Mouse (Mus musculus) small intestine, adult 10 weeks (tissue): ENCODE measurements around the gene Oas1g. TPM values are rescaled to one million over a fixed set of nuclear protein-coding genes. Genes with fewer than 3 reads are reported as not detected.

Experiments used
- polyA plus RNA-seq: library from polyadenylated mRNA; stranded (reverse); fragments of 350-450 nt; fragmentation: Illumina TruSeq; extraction: RNeasy Lipid Tissue Mini Kit (QIAGEN cat#74804); gene quantifications from one replicate; pipeline ENCODE4 v1.2.3, GENCODE M21; 2014; ENCODE audit warnings: low replicate concordance

Gene Oas1g
- polyA plus RNA-seq: 4.8 TPM

GRCm38 (mm10) chr5:120887413-120887812, at the start of gene Oas1g:
Gene Oas1g (minus strand): TSS chr5:120887613.

GRCm38 (mm10) chr5:120914204-120914603, 26.8 kb upstream of the Oas1g start, which contains the start of gene Oas1d:
Gene Oas1d (plus strand): TSS chr5:120914536.

GRCm38 (mm10) chr5:120906791-120907733, 19.6 kb upstream of the Oas1g start, which contains the start of gene Oas1a:
Gene Oas1a (minus strand): TSS chr5:120907521.

GRCm38 (mm10) chr5:120861121-120861520, 26.3 kb downstream of the Oas1g start, which contains the start of gene Oas1h:
Gene Oas1h (plus strand): TSS chr5:120861421.

GRCm38 (mm10) chr5:120847067-120847466, 40.3 kb downstream of the Oas1g start, which contains the start of gene Oas1f:
Gene Oas1f (plus strand): TSS chr5:120847367.

Other genes starting within 250 kb of the Oas1g start
- not detected for gene Rasal1, start 238.8 kb downstream of the Oas1g start, polyA plus RNA-seq
- gene Dtx1, start 175.7 kb downstream of the Oas1g start, polyA plus RNA-seq: 0.22 TPM
- gene Oas2, start 137.8 kb downstream of the Oas1g start, polyA plus RNA-seq: 1.4 TPM
- gene Oas3, start 110.0 kb downstream of the Oas1g start, polyA plus RNA-seq: 9.9 TPM
- gene Oas1e, start 92.1 kb downstream of the Oas1g start, polyA plus RNA-seq: 0.30 TPM
- 0.48 TPM for gene Oas1c, start 75.1 kb downstream of the Oas1g start, polyA plus RNA-seq
- not detected for gene Oas1f, start 40.2 kb downstream of the Oas1g start, polyA plus RNA-seq
- not detected for gene Oas1h, start 26.2 kb downstream of the Oas1g start, polyA plus RNA-seq
- 1.9 TPM for gene Oas1a, start 19.9 kb upstream of the Oas1g start, polyA plus RNA-seq
- not detected for gene Oas1d, start 26.9 kb upstream of the Oas1g start, polyA plus RNA-seq
- 0.15 TPM for gene Rph3a, start 122.5 kb upstream of the Oas1g start, polyA plus RNA-seq